Mouse (Mus musculus): ENCODE data around the gene Ninj2.

Ninj2 gene

GRCm38 (mm10) chr6:120145439-120145838 lies 52.3 kb downstream of the Ninj2 start:
- no peak for DNase-seq

- DNase-seq = no peak
These were observed 53.5 kb downstream of the Ninj2 start for GRCm38 (mm10) chr6:120146676-120147075.

GRCm38 (mm10) chr6:120147411-120147810 lies 54.3 kb downstream of the Ninj2 start:
- DNase-seq = no peak

- DNase-seq = no peak
These were observed 55.7 kb downstream of the Ninj2 start for GRCm38 (mm10) chr6:120148716-120149392.

GRCm38 (mm10) chr6:120149458-120150120 lies 56.4 kb downstream of the Ninj2 start:
- no peak for DNase-seq

- no peak for DNase-seq
These were observed 57.1 kb downstream of the Ninj2 start for GRCm38 (mm10) chr6:120150206-120150605.

GRCm38 (mm10) chr6:120151616-120152053 lies 58.5 kb downstream of the Ninj2 start:
- no peak for DNase-seq

GRCm38 (mm10) chr6:120152739-120153696 lies 59.9 kb downstream of the Ninj2 start:
- DNase-seq = peak; percentile 30

- DNase-seq = peak; percentile 39
These were observed 61.6 kb downstream of the Ninj2 start for GRCm38 (mm10) chr6:120154526-120155309.

- no peak for DNase-seq
These were observed 62.4 kb downstream of the Ninj2 start for GRCm38 (mm10) chr6:120155510-120155909.

GRCm38 (mm10) chr6:120157479-120157878 lies 64.3 kb downstream of the Ninj2 start:
- no peak for DNase-seq

GRCm38 (mm10) chr6:120159133-120159901 lies 66.2 kb downstream of the Ninj2 start:
- no peak for DNase-seq

GRCm38 (mm10) chr6:120162928-120163327 lies 69.8 kb downstream of the Ninj2 start:
- no peak for DNase-seq

GRCm38 (mm10) chr6:120164765-120165164 lies 71.6 kb downstream of the Ninj2 start:
- no peak for DNase-seq

- no peak for DNase-seq
These were observed 74.4 kb downstream of the Ninj2 start for GRCm38 (mm10) chr6:120167574-120167973.

GRCm38 (mm10) chr6:120172294-120173017 lies 79.3 kb downstream of the Ninj2 start:
- DNase-seq = no peak

GRCm38 (mm10) chr6:120174028-120174601 lies 81.0 kb downstream of the Ninj2 start:
- DNase-seq = no peak

GRCm38 (mm10) chr6:120174602-120175115 lies 81.5 kb downstream of the Ninj2 start:
- DNase-seq = no peak

- no peak for DNase-seq
These were observed 82.5 kb downstream of the Ninj2 start for GRCm38 (mm10) chr6:120175650-120176049.

GRCm38 (mm10) chr6:120179044-120179755 lies 86.0 kb downstream of the Ninj2 start:
- no peak for DNase-seq

Data from embryo, embryonic 11 days (tissue).